20 mouse cellular contexts compared by ENCODE assay signal in the genomic region with DNA sequence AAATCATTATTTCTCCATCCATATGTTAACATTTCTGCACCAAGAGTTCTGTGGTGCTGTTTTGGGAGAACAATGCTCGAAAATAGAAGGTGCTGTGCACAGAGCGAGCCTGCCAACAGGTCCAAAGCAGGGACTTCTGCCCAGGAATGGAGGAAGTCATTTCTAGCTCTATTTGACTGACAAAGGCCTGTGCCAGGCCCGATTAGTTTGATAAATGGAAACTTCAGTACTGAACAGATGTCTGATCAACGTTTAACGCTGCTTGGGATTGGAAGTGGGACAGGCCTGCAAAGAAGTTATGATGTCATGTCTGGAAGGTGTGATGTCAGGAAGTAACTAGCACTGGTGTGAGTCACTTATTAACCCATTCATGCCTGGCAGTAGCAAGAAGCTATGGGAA. TPM values are rescaled to one million over a fixed set of nuclear protein-coding genes. Genes with fewer than 3 reads are reported as not detected.
DNase-seq lines count a peak whose midpoint lies in the region; ATAC-seq lines count a peak whose summit lies in the region.
"Had no signal": no experiment of that assay in that cellular context is flagged by ENCODE, and none has a peak within 500 bp of the region (broad histone marks: within the 10 kb centered on the region; RNA-seq: fewer than 3 reads in every experiment).

No protein-coding gene starts in this region.

- H3K27ac ChIP-seq in heart, embryonic 11.5 days (ENCODE audit: low read depth, low read length) = no peak overlapping the region
- H3K27ac ChIP-seq: embryonic facial prominence, embryonic 10.5 days; heart, adult 2 months; hindbrain, embryonic 10.5 days; hindbrain, embryonic 14.5 days had no signal

- WGBS in heart, embryonic 11.5 days (ENCODE audit: insufficient replicate concordance) = 59% methylated on average over 5 of the region's 5 CpGs

- H3K36me3 ChIP-seq in heart, embryonic 11.5 days (ENCODE audit: control insufficient read depth, insufficient read depth, low read length) = no peaks in the 10 kb centered on the region
- H3K36me3 ChIP-seq: embryonic facial prominence, embryonic 10.5 days; heart, embryonic 12.5 days; hindbrain, embryonic 10.5 days had no signal

- H3K9ac ChIP-seq in heart, embryonic 11.5 days (ENCODE audit: low read depth, low read length) = no peak overlapping the region
- H3K9ac ChIP-seq: heart, embryonic 12.5 days; hindbrain, embryonic 14.5 days had no signal

- no peak for ATAC-seq in heart, embryonic 11.5 days (replicated peaks; ENCODE audit: insufficient number of reproducible peaks, low FRiP score, low TSS enrichment)
- ATAC-seq: forebrain, embryonic 14.5 days had no signal

- peak; percentile 67 for DNase-seq in heart, adult 11 months
- peak; percentile 25 for DNase-seq in right cerebral cortex, postnatal 25 days
- DNase-seq in right cerebral cortex, postnatal 4 days = no peak
- DNase-seq in layer of hippocampus, postnatal 36 days = peak; percentile 12 to 15
- DNase-seq in spleen, postnatal 36 days (ENCODE audit: low spot score in 2 of 2) = no peak
- DNase-seq in thymus, postnatal 0 days (ENCODE audit: low spot score) = no peak
- DNase-seq in cerebellum, adult 11-12 months = no peak
- DNase-seq: adrenal gland, postnatal 10 days; cerebellum, adult 18-20 months; cerebellum, adult 9-11 months; gastrocnemius, postnatal 10 days; heart, adult 2 months had no signal

- H3K9me3 ChIP-seq in heart, embryonic 11.5 days (replicated peaks; ENCODE audit: control insufficient read depth, low read length) = no peaks in the 10 kb centered on the region
- H3K9me3 ChIP-seq: embryonic facial prominence, embryonic 10.5 days; heart, embryonic 12.5 days; hindbrain, embryonic 10.5 days had no signal

- peaks cover 4% of the 10 kb centered on the region; the same call in 1 of the 2 replicates for H3K4me1 ChIP-seq in heart, embryonic 11.5 days (ENCODE audit: control insufficient read depth, insufficient read depth, low read length)
- H3K4me1 ChIP-seq: embryonic facial prominence, embryonic 10.5 days had no signal

- no peaks in the 10 kb centered on the region for H3K27me3 ChIP-seq in heart, embryonic 11.5 days (ENCODE audit: control insufficient read depth, insufficient read depth, low read length)
- H3K27me3 ChIP-seq: CH12.LX; heart, embryonic 12.5 days had no signal

- H3K4me2 ChIP-seq in heart, embryonic 11.5 days = no peak overlapping the region
- H3K4me2 ChIP-seq: heart, embryonic 12.5 days; hindbrain, embryonic 14.5 days had no signal

- H3K4me3 ChIP-seq in heart, embryonic 11.5 days (ENCODE audit: low read depth, low read length) = no peak overlapping the region
- H3K4me3 ChIP-seq: embryonic facial prominence, embryonic 10.5 days; heart, adult 2 months; heart, embryonic 12.5 days; hindbrain, embryonic 10.5 days had no signal

RNA-seq across cellular contexts. Expression of gene Gucy1b2, which starts 37.4 kb away (rescaled TPM):
- not detected in 2 replicates for polyA plus RNA-seq in heart, embryonic 11.5 days (2014; fragmentation: Nextera tagmentation; extraction: Ambion mirVana)
- total RNA-seq in layer of hippocampus, postnatal 36 days (2021) = under 1 TPM; 0.38 to 0.55 TPM
- 0.08 and 0.21 TPM in 2 replicates for polyA plus RNA-seq in thymus, postnatal 0 days (2015; fragmentation: Nextera tagmentation; extraction: Ambion mirVana)
- total RNA-seq: CH12.LX; gastrocnemius, postnatal 10 days; heart, postnatal 25 days had no signal
- polyA plus RNA-seq: embryonic facial prominence, embryonic 10.5 days had no signal

Comparison
In these comparisons a context has a peak if more than half of its experiments do, and no peak if none do; other contexts are left out.
1. DNase-seq: peak in heart, adult 11 months (single experiment), right cerebral cortex, postnatal 25 days (single experiment) and layer of hippocampus, postnatal 36 days (2 of 2); none in right cerebral cortex, postnatal 4 days (single experiment), spleen, postnatal 36 days (0 of 2), thymus, postnatal 0 days (single experiment) and cerebellum, adult 11-12 months (single experiment).